In genomic region chr16:38701492-38702185, GRCm38 (mm10) we compare ENCODE assay signal across 8 mouse cellular contexts. TPM values are rescaled to one million over a fixed set of nuclear protein-coding genes. Genes with fewer than 3 reads are reported as not detected.
DNase-seq lines count a peak whose midpoint lies in the region; ATAC-seq lines count a peak whose summit lies in the region.
"Had no signal": no experiment of that assay in that cellular context is flagged by ENCODE, and none has a peak within 500 bp of the region (broad histone marks: within the 10 kb centered on the region; RNA-seq: fewer than 3 reads in every experiment).

No protein-coding gene starts in this region.

- H3K27me3 ChIP-seq in neural tube, embryonic 12.5 days (replicated peaks), result no peaks in the 10 kb centered on the region
- no peaks in the 10 kb centered on the region for H3K27me3 ChIP-seq in forebrain, embryonic 12.5 days
- no peaks in the 10 kb centered on the region for H3K27me3 ChIP-seq in limb, embryonic 11.5 days (ENCODE audit: control insufficient read depth, insufficient read depth, low read length)
- no peaks in the 10 kb centered on the region for H3K27me3 ChIP-seq in stomach, embryonic 15.5 days (replicated peaks)

- no peak overlapping the region for H3K9ac ChIP-seq in neural tube, embryonic 12.5 days
- no peak overlapping the region for H3K9ac ChIP-seq in forebrain, embryonic 12.5 days
- H3K9ac ChIP-seq in limb, embryonic 11.5 days (ENCODE audit: low read length), result no peak overlapping the region
- H3K9ac ChIP-seq in stomach, embryonic 15.5 days, result no peak overlapping the region; the same call in 1 of the 2 replicates

- H3K36me3 ChIP-seq in neural tube, embryonic 12.5 days, result no peaks in the 10 kb centered on the region
- H3K36me3 ChIP-seq in forebrain, embryonic 12.5 days (replicated peaks), result no peaks in the 10 kb centered on the region
- no peaks in the 10 kb centered on the region for H3K36me3 ChIP-seq in limb, embryonic 11.5 days (ENCODE audit: control insufficient read depth, insufficient read depth, low read length)
- H3K36me3 ChIP-seq in stomach, embryonic 15.5 days, result no peaks in the 10 kb centered on the region

- no peaks in the 10 kb centered on the region for H3K9me3 ChIP-seq in neural tube, embryonic 12.5 days
- no peaks in the 10 kb centered on the region for H3K9me3 ChIP-seq in forebrain, embryonic 12.5 days
- H3K9me3 ChIP-seq in limb, embryonic 11.5 days (ENCODE audit: control insufficient read depth, low read length), result no peaks in the 10 kb centered on the region
- no peaks in the 10 kb centered on the region for H3K9me3 ChIP-seq in stomach, embryonic 15.5 days

- ATAC-seq in neural tube, embryonic 12.5 days (ENCODE audit: low FRiP score, low read depth), result peak; percentile 21; the same call in 1 of the 2 replicates
- peak; percentile 72; the same call in 1 of the 2 replicates for ATAC-seq in forebrain, embryonic 12.5 days (ENCODE audit: low FRiP score)
- peak; percentile 67; the same call in 1 of the 2 replicates for ATAC-seq in limb, embryonic 11.5 days (ENCODE audit: insufficient number of reproducible peaks, low FRiP score, low TSS enrichment, low read depth)
- ATAC-seq in stomach, embryonic 15.5 days (ENCODE audit: insufficient read depth, low FRiP score, low read depth), result no peak

- WGBS in neural tube, embryonic 12.5 days, result 38% methylated on average over 9 of the region's 9 CpGs
- 22% methylated on average over 9 of the region's 9 CpGs for WGBS in forebrain, embryonic 12.5 days
- WGBS in limb, embryonic 11.5 days, result 47% methylated on average over 9 of the region's 9 CpGs
- 39% methylated on average over 9 of the region's 9 CpGs for WGBS in stomach, embryonic 15.5 days

- no peak for DNase-seq in neural tube, embryonic 10.5 days (ENCODE audit: extremely low spot score, low spot score)
- peak; percentile 50 for DNase-seq in limb, embryonic 11.5 days (ENCODE audit: low spot score)
- DNase-seq in cerebellum, postnatal 14 days, result no peak
- DNase-seq in frontal cortex, postnatal 25 days (ENCODE audit: low spot score in 2 of 2), result no peak
- DNase-seq: layer of hippocampus, postnatal 36 days had no signal

- peaks cover 5% of the 10 kb centered on the region; the same call in 1 of the 2 replicates for H3K4me1 ChIP-seq in neural tube, embryonic 12.5 days
- H3K4me1 ChIP-seq in forebrain, embryonic 12.5 days, result peaks cover 11% of the 10 kb centered on the region
- H3K4me1 ChIP-seq in limb, embryonic 11.5 days (ENCODE audit: control insufficient read depth, insufficient read depth, low read length), result no peaks in the 10 kb centered on the region; the same call in 1 of the 2 replicates
- H3K4me1 ChIP-seq in stomach, embryonic 15.5 days, result peaks cover 9% of the 10 kb centered on the region

- no peak overlapping the region for H3K27ac ChIP-seq in neural tube, embryonic 12.5 days
- peak overlapping the region; percentile 61 for H3K27ac ChIP-seq in forebrain, embryonic 12.5 days
- no peak overlapping the region; the same call in 1 of the 2 replicates for H3K27ac ChIP-seq in limb, embryonic 11.5 days (replicated peaks; ENCODE audit: low read depth, low read length)
- H3K27ac ChIP-seq in stomach, embryonic 15.5 days, result peak overlapping the region; percentile 21; the same call in 1 of the 2 replicates

- H3K4me3 ChIP-seq in neural tube, embryonic 12.5 days, result no peak overlapping the region
- H3K4me3 ChIP-seq in forebrain, embryonic 12.5 days (replicated peaks), result no peak overlapping the region
- no peak overlapping the region for H3K4me3 ChIP-seq in limb, embryonic 11.5 days (ENCODE audit: low read depth, low read length)
- H3K4me3 ChIP-seq in stomach, embryonic 15.5 days (replicated peaks), result no peak overlapping the region

- H3K4me2 ChIP-seq in neural tube, embryonic 12.5 days (replicated peaks), result no peak overlapping the region
- peak overlapping the region; percentile 34 for H3K4me2 ChIP-seq in forebrain, embryonic 12.5 days
- H3K4me2 ChIP-seq in limb, embryonic 11.5 days (ENCODE audit: low read depth, severe bottlenecking), result no peak overlapping the region
- H3K4me2 ChIP-seq in stomach, embryonic 15.5 days, result peak overlapping the region; percentile 19; the same call in 1 of the 2 replicates

RNA-seq across cellular contexts. Expression of gene Arhgap31, which starts 11.4 kb away (rescaled TPM):
- polyA plus RNA-seq in neural tube, embryonic 12.5 days (2016; fragmentation: Nextera tagmentation; extraction: Ambion mirVana), result 8.7 and 10.1 TPM in 2 replicates
- polyA plus RNA-seq in forebrain, embryonic 12.5 days (2016; fragmentation: Nextera tagmentation; extraction: Ambion mirVana), result 6.4 and 8.8 TPM in 2 replicates
- polyA plus RNA-seq in limb, embryonic 11.5 days (2014; fragmentation: Nextera tagmentation; extraction: Ambion mirVana), result 5.4 and 6.5 TPM in 2 replicates
- 9.8 and 10.1 TPM in 2 replicates for polyA plus RNA-seq in stomach, embryonic 15.5 days (2015; fragmentation: Nextera tagmentation; extraction: Ambion mirVana)

RNA-seq across cellular contexts. Expression of gene B4galt4, which starts 40.4 kb away (rescaled TPM):
- polyA plus RNA-seq in neural tube, embryonic 12.5 days (2016; fragmentation: Nextera tagmentation; extraction: Ambion mirVana), result 20.7 and 21.4 TPM in 2 replicates
- 21.1 and 25.6 TPM in 2 replicates for polyA plus RNA-seq in forebrain, embryonic 12.5 days (2016; fragmentation: Nextera tagmentation; extraction: Ambion mirVana)
- 26.8 and 27.8 TPM in 2 replicates for polyA plus RNA-seq in limb, embryonic 11.5 days (2014; fragmentation: Nextera tagmentation; extraction: Ambion mirVana)
- polyA plus RNA-seq in stomach, embryonic 15.5 days (2015; fragmentation: Nextera tagmentation; extraction: Ambion mirVana), result 21.1 and 21.8 TPM in 2 replicates

Comparison
In these comparisons a context has a peak if more than half of its experiments do, and no peak if none do; other contexts are left out.
1. H3K27ac ChIP-seq: peak in forebrain, embryonic 12.5 days (single experiment) and stomach, embryonic 15.5 days (single experiment); none in neural tube, embryonic 12.5 days (single experiment) and limb, embryonic 11.5 days (single experiment).
2. H3K4me2 ChIP-seq: peak in forebrain, embryonic 12.5 days (single experiment) and stomach, embryonic 15.5 days (single experiment); none in neural tube, embryonic 12.5 days (single experiment) and limb, embryonic 11.5 days (single experiment).